Mouse (Mus musculus) lung, adult 2 months (tissue): ENCODE results near the gene Gp5.

ENCODE experiments used
- CTCF ChIP-seq: fragments of 200-500 bp; IDR thresholded peaks from 2 replicates; pipeline ENCODE4 v1.5.1; 2011; ENCODE audit warnings: mild to moderate bottlenecking, low read length, control low read depth; ENCODE audit not compliant: insufficient read depth
- POLR2A ChIP-seq: fragments of 200-500 bp; IDR thresholded peaks from 2 replicates; pipeline ENCODE4 v1.6.1; 2011; ENCODE audit warnings: low read depth, mild to moderate bottlenecking, control low read depth, low read length, borderline replicate concordance; ENCODE audit errors: extremely low read depth

DNA sequence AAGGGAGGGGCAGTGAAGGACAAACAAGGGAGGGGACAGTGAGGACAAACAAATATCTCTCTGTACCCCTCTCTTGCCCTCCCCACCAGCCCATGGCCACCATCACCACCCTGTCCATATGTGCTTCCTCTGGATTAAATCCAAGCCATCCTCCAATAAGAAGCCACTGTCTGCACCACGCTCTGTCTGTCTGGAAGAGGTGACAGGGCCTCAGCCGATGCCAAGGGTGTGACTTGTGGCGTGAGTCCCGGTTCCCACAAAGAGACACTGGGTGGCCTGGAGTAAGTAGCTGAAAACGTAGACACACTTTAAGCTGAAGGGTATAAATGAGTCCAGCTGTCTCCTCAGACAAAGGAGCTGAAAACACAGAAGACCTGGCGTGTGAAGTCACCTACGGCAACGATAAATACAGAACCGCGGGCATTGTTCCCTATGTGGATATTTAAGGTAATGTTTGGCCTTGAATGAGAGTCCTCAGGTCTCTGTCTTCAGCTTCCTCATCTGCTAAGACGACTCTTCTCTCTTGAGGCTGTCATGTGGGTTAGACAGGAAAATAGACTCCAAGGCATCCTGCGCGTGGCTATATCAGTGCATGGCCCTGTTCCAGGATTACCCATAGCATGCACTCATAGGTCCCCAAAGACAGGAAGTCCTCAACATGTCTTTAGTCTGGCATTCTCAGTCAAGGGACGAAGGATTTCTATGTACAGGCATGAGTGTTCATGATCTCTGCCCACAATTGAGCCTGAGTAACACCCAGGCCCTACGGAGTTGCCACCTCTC, 34.8 kb downstream of the Gp5 start:
- no peak for TF ChIP-seq POLR2A
- no peak for TF ChIP-seq CTCF
